In the genomic region with DNA sequence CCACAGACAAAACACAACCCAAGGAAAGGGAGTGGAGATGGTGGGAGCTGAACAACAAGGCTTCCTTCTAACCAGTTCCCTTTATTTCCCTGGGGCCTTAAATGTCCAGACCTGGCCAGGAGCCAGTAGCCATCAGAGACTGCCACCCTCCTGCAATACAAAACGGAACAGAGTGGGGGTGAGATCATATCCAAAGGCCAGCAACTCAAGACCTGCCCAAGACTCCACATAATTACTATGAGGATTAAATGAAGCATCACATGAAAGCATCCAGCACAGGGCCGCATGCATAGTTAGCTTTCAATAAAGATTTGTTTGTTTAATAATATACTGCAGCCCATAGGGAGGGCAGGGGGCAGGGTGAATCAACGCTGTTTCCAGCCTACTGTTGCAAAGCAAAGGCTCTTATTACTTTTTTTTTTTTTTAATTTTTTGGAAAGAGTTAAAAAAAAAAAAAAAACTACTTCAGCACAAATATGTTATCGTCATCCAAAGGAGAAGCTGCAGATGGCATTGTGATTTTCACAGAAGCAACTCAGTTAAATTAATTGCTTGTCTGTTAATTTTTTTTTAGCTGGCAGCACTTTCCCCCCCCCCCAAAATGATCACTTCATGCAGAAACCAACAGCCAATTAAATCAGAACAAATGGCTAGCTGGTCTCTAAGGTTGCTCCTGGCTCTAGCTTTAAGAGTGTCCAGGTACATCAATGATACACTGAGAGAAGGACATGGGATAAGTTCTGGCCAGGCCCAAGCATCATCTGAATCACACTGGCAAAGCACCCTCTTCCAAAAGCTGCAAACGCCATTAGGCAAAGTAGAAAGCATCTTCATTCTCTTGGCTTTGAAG, we compare ENCODE assay signal across 11 mouse cellular contexts.
DNase-seq lines count a peak whose midpoint lies in the region; ATAC-seq and TF ChIP-seq lines count a peak whose summit lies in the region.
"Had no signal": no experiment of that assay in that cellular context is flagged by ENCODE, and none has a peak within 500 bp of the region (broad histone marks: within the 10 kb centered on the region; RNA-seq: fewer than 3 reads in every experiment).

No protein-coding gene starts in this region.

- no peak overlapping the region for H3K9ac ChIP-seq in forebrain, embryonic 11.5 days (ENCODE audit: low read length)
- H3K9ac ChIP-seq in lung, embryonic 16.5 days (ENCODE audit: low read length) = no peak overlapping the region
- H3K9ac ChIP-seq: embryonic facial prominence, embryonic 12.5 days had no signal

- WGBS in forebrain, embryonic 11.5 days = 39% methylated on average over 5 of the region's 5 CpGs
- WGBS in forebrain, embryonic 10.5 days = 60% methylated on average over 5 of the region's 5 CpGs
- WGBS in kidney, adult 2 months = 50% methylated on average over 5 of the region's 5 CpGs
- 46% methylated on average over 5 of the region's 5 CpGs for WGBS in lung, embryonic 16.5 days

- no peak for TF ChIP-seq POLR2A in kidney, adult 2 months (IDR thresholded peaks at IDR 0.05; ENCODE audit: low read depth, low read length)
- TF ChIP-seq POLR2A in bone marrow macrophage, adult 2 months (IDR thresholded peaks at IDR 0.05; ENCODE audit: borderline replicate concordance, low read depth, low read length) = no peak

- ATAC-seq in forebrain, embryonic 11.5 days (replicated peaks; ENCODE audit: low FRiP score) = peak; percentile 75
- ATAC-seq in lung, embryonic 16.5 days (ENCODE audit: low read depth) = peak; percentile 70; the same call in 1 of the 2 replicates

- H3K27ac ChIP-seq in forebrain, embryonic 11.5 days (ENCODE audit: low read depth, low read length) = no peak overlapping the region
- no peak overlapping the region for H3K27ac ChIP-seq in forebrain, embryonic 10.5 days
- H3K27ac ChIP-seq in kidney, adult 2 months (ENCODE audit: insufficient read depth, low read depth, low read length) = no peak overlapping the region
- peak overlapping the region; percentile 24; the same call in 1 of the 2 replicates for H3K27ac ChIP-seq in bone marrow macrophage, adult 2 months (ENCODE audit: insufficient read depth, low read depth, low read length)
- H3K27ac ChIP-seq in lung, embryonic 16.5 days (ENCODE audit: low read length) = no peak overlapping the region
- H3K27ac ChIP-seq: embryonic facial prominence, embryonic 12.5 days had no signal

- no peaks in the 10 kb centered on the region for H3K9me3 ChIP-seq in forebrain, embryonic 11.5 days (ENCODE audit: control insufficient read depth, low read length)
- no peaks in the 10 kb centered on the region for H3K9me3 ChIP-seq in forebrain, embryonic 10.5 days
- no peaks in the 10 kb centered on the region for H3K9me3 ChIP-seq in lung, embryonic 16.5 days (ENCODE audit: control insufficient read depth, low read length)
- H3K9me3 ChIP-seq: embryonic facial prominence, embryonic 12.5 days had no signal

- H3K4me2 ChIP-seq in forebrain, embryonic 11.5 days (ENCODE audit: low read depth, low read length, severe bottlenecking) = no peak overlapping the region
- H3K4me2 ChIP-seq in lung, embryonic 16.5 days (ENCODE audit: low read depth, low read length) = no peak overlapping the region
- H3K4me2 ChIP-seq: embryonic facial prominence, embryonic 12.5 days had no signal

- no peak for TF ChIP-seq CTCF in kidney, adult 2 months (conservative IDR thresholded peaks at IDR 0.05; ENCODE audit: insufficient read depth, insufficient read length, low read depth, low read length)
- no peak for TF ChIP-seq CTCF in bone marrow macrophage, adult 2 months (IDR thresholded peaks at IDR 0.05; ENCODE audit: low read depth, low read length)

- H3K4me3 ChIP-seq in forebrain, embryonic 11.5 days (ENCODE audit: low read depth, low read length) = no peak overlapping the region
- H3K4me3 ChIP-seq in forebrain, embryonic 10.5 days = no peak overlapping the region
- H3K4me3 ChIP-seq in kidney, adult 2 months (ENCODE audit: insufficient read depth, low read depth, low read length) = no peak overlapping the region
- H3K4me3 ChIP-seq in bone marrow macrophage, adult 2 months (ENCODE audit: insufficient read depth, low read length) = no peak overlapping the region
- no peak overlapping the region for H3K4me3 ChIP-seq in lung, embryonic 16.5 days (ENCODE audit: low read length)
- H3K4me3 ChIP-seq: embryonic facial prominence, embryonic 12.5 days had no signal

- H3K36me3 ChIP-seq in forebrain, embryonic 11.5 days (ENCODE audit: control insufficient read depth, insufficient read depth, low read length) = no peaks in the 10 kb centered on the region
- H3K36me3 ChIP-seq in forebrain, embryonic 10.5 days (replicated peaks) = no peaks in the 10 kb centered on the region
- no peaks in the 10 kb centered on the region for H3K36me3 ChIP-seq in kidney, adult 2 months (ENCODE audit: control insufficient read depth, insufficient read depth, low read length)
- H3K36me3 ChIP-seq in lung, embryonic 16.5 days (ENCODE audit: control insufficient read depth, insufficient read depth, low read length) = no peaks in the 10 kb centered on the region
- H3K36me3 ChIP-seq: embryonic facial prominence, embryonic 12.5 days had no signal

- peak; percentile 61 for DNase-seq in forebrain, embryonic 11.5 days (ENCODE audit: low spot score)
- DNase-seq in forebrain, embryonic 10.5 days (ENCODE audit: extremely low spot score, low spot score) = no peak
- DNase-seq in kidney, postnatal 14 days = peak; percentile 12
- no peak for DNase-seq in kidney, adult 2 months
- no peak for DNase-seq in urinary bladder, postnatal 25 days (ENCODE audit: low spot score)
- DNase-seq in liver = no peak
- DNase-seq: cerebellum, adult 9-10 months; heart, adult 18-20 months had no signal

- H3K4me1 ChIP-seq in forebrain, embryonic 11.5 days (replicated peaks; ENCODE audit: control insufficient read depth, insufficient read depth, low read length) = peaks cover 5% of the 10 kb centered on the region
- H3K4me1 ChIP-seq in forebrain, embryonic 10.5 days = peaks cover 15% of the 10 kb centered on the region
- H3K4me1 ChIP-seq in kidney, adult 2 months (ENCODE audit: control insufficient read depth, insufficient read depth, low read length) = no peaks in the 10 kb centered on the region
- peaks cover 23% of the 10 kb centered on the region for H3K4me1 ChIP-seq in bone marrow macrophage, adult 2 months (ENCODE audit: control insufficient read depth, insufficient read depth, low read length)
- H3K4me1 ChIP-seq in lung, embryonic 16.5 days (replicated peaks; ENCODE audit: control insufficient read depth, insufficient read depth, low read length) = peaks cover 5% of the 10 kb centered on the region; the same call in 1 of the 2 replicates

- H3K27me3 ChIP-seq in forebrain, embryonic 11.5 days (ENCODE audit: control insufficient read depth, insufficient read depth, low read length) = peaks cover 9% of the 10 kb centered on the region
- H3K27me3 ChIP-seq in forebrain, embryonic 10.5 days (ENCODE audit: poor library complexity, severe bottlenecking) = peaks cover 77% of the 10 kb centered on the region
- no peaks in the 10 kb centered on the region for H3K27me3 ChIP-seq in kidney, adult 2 months (replicated peaks; ENCODE audit: control insufficient read depth, insufficient read depth, low read length)
- no peaks in the 10 kb centered on the region; the same call in 1 of the 2 replicates for H3K27me3 ChIP-seq in lung, embryonic 16.5 days (ENCODE audit: control insufficient read depth, insufficient read depth, low read depth, low read length)

Comparison
In these comparisons a context has a peak if more than half of its experiments do, and no peak if none do; other contexts are left out.
1. DNase-seq: peak in forebrain, embryonic 11.5 days (single experiment) and kidney, postnatal 14 days (single experiment); none in forebrain, embryonic 10.5 days (single experiment), kidney, adult 2 months (single experiment), urinary bladder, postnatal 25 days (single experiment) and liver (single experiment).